In the genomic region with DNA sequence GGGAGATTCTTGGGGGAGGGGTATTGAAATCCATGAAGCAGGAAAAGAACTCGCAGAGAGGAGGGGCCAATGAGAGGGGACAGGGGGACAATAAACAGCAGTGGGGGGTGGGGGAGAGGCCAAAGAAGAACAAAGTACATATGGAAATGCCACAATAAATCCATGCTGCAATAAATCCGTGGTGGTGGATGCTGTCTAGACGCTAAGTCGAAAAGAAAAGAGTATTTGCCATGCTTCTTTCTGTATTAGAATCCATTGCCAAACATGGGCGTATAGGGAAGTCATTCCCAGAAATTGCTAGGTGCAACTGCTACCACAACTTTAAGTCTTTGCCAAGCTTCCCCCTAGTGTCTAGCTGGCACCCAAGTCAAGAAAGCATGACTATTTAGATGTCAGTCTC, we compare ENCODE assay signal across 20 mouse cellular contexts. TPM values are rescaled to one million over a fixed set of nuclear protein-coding genes. Genes with fewer than 3 reads are reported as not detected.
A peak's percentile ranks its signal among the peaks of the same experiment; 100 is the strongest.
DNase-seq lines count a peak whose midpoint lies in the region; ATAC-seq lines count a peak whose summit lies in the region.
"Had no signal": no experiment of that assay in that cellular context is flagged by ENCODE, and none has a peak within 500 bp of the region (broad histone marks: within the 10 kb centered on the region; RNA-seq: fewer than 3 reads in every experiment).

No protein-coding gene starts in this region.

- DNase-seq in midbrain, embryonic 10.5 days (ENCODE audit: low spot score) = peak; percentile 16
- DNase-seq in embryo, embryonic 10.5 days (ENCODE audit: low spot score) = peak; percentile 66
- DNase-seq in forelimb bud, embryonic 11.5 days (ENCODE audit: low read depth, low spot score) = peak; percentile 13
- peak; percentile 42 for DNase-seq in neural tube, embryonic 11.5 days (ENCODE audit: low spot score)
- DNase-seq in urinary bladder, postnatal 4 days (ENCODE audit: low spot score in 2 of 2) = no peak
- DNase-seq in frontal cortex, adult 2 months (ENCODE audit: extremely low spot score in 1 of 2, low spot score in 1 of 2) = no peak
- DNase-seq: adrenal gland, adult 2 months; cerebellum, adult 9-11 months; gastrocnemius, postnatal 10 days; heart, adult 11 months; kidney, adult 18-20 months; lung, adult 18-20 months; lung, postnatal 14 days; right cerebral cortex, adult 18-20 months; thymus, postnatal 4 days had no signal

- H3K4me1 ChIP-seq in midbrain, embryonic 10.5 days = peaks cover 7% of the 10 kb centered on the region
- H3K4me1 ChIP-seq in midbrain, embryonic 16.5 days (ENCODE audit: control insufficient read depth, insufficient read depth, low read length) = no peaks in the 10 kb centered on the region
- H3K4me1 ChIP-seq in neural tube, embryonic 11.5 days (ENCODE audit: control insufficient read depth, insufficient read depth, low read length) = no peaks in the 10 kb centered on the region
- H3K4me1 ChIP-seq: heart, embryonic 13.5 days; hindbrain, embryonic 15.5 days had no signal

- H3K9ac ChIP-seq in midbrain, embryonic 16.5 days (ENCODE audit: low read depth, low read length) = no peak overlapping the region
- H3K9ac ChIP-seq in neural tube, embryonic 11.5 days (ENCODE audit: low read length) = no peak overlapping the region
- H3K9ac ChIP-seq: heart, embryonic 13.5 days; hindbrain, embryonic 15.5 days had no signal

- no peaks in the 10 kb centered on the region for H3K9me3 ChIP-seq in midbrain, embryonic 10.5 days (replicated peaks)
- no peaks in the 10 kb centered on the region for H3K9me3 ChIP-seq in midbrain, embryonic 16.5 days (replicated peaks; ENCODE audit: control insufficient read depth, low read length, poor library complexity, severe bottlenecking)
- no peaks in the 10 kb centered on the region for H3K9me3 ChIP-seq in neural tube, embryonic 11.5 days (ENCODE audit: control insufficient read depth, low read length)
- H3K9me3 ChIP-seq: heart, embryonic 13.5 days; hindbrain, embryonic 15.5 days had no signal

- no peak overlapping the region for H3K4me3 ChIP-seq in midbrain, embryonic 10.5 days
- H3K4me3 ChIP-seq in midbrain, embryonic 16.5 days (ENCODE audit: low read depth, low read length) = no peak overlapping the region
- no peak overlapping the region for H3K4me3 ChIP-seq in neural tube, embryonic 11.5 days (ENCODE audit: low read depth, low read length)
- H3K4me3 ChIP-seq: heart, embryonic 13.5 days; hindbrain, embryonic 15.5 days had no signal

- no peaks in the 10 kb centered on the region for H3K27me3 ChIP-seq in midbrain, embryonic 10.5 days (ENCODE audit: low read depth, poor library complexity, severe bottlenecking)
- H3K27me3 ChIP-seq in midbrain, embryonic 16.5 days (ENCODE audit: control insufficient read depth, insufficient read depth, low read depth, low read length) = no peaks in the 10 kb centered on the region
- no peaks in the 10 kb centered on the region for H3K27me3 ChIP-seq in neural tube, embryonic 11.5 days (ENCODE audit: control insufficient read depth, insufficient read depth, low read length)
- H3K27me3 ChIP-seq: heart, embryonic 13.5 days; hindbrain, embryonic 15.5 days had no signal

- H3K4me2 ChIP-seq in midbrain, embryonic 16.5 days (ENCODE audit: low read length) = no peak overlapping the region
- H3K4me2 ChIP-seq in neural tube, embryonic 11.5 days (ENCODE audit: low read depth) = no peak overlapping the region
- H3K4me2 ChIP-seq: heart, embryonic 13.5 days; hindbrain, embryonic 15.5 days; liver, embryonic 11.5 days had no signal

- H3K36me3 ChIP-seq in midbrain, embryonic 10.5 days = no peaks in the 10 kb centered on the region
- H3K36me3 ChIP-seq in midbrain, embryonic 16.5 days (ENCODE audit: control insufficient read depth, insufficient read depth, low read length) = no peaks in the 10 kb centered on the region
- H3K36me3 ChIP-seq in neural tube, embryonic 11.5 days (ENCODE audit: control insufficient read depth, insufficient read depth, low read length) = no peaks in the 10 kb centered on the region
- H3K36me3 ChIP-seq: heart, embryonic 13.5 days; hindbrain, embryonic 15.5 days had no signal

- H3K27ac ChIP-seq in midbrain, embryonic 10.5 days (replicated peaks) = no peak overlapping the region
- H3K27ac ChIP-seq in midbrain, embryonic 16.5 days (ENCODE audit: low read length) = no peak overlapping the region
- no peak overlapping the region for H3K27ac ChIP-seq in neural tube, embryonic 11.5 days (ENCODE audit: low read depth, low read length)
- H3K27ac ChIP-seq: heart, embryonic 13.5 days; hindbrain, embryonic 15.5 days; kidney, postnatal 0 days had no signal

- ATAC-seq in midbrain, embryonic 16.5 days = no peak
- ATAC-seq in neural tube, embryonic 11.5 days (ENCODE audit: insufficient read depth, low FRiP score, low TSS enrichment) = peak; percentile 84

- WGBS in midbrain, embryonic 10.5 days = 28% methylated on average over 5 of the region's 5 CpGs
- WGBS in midbrain, embryonic 16.5 days = 9% methylated on average over 5 of the region's 5 CpGs
- 5% methylated on average over 5 of the region's 5 CpGs for WGBS in neural tube, embryonic 11.5 days

RNA-seq across cellular contexts. Expression of gene Prkg2, which starts 46.8 kb away (rescaled TPM):
- polyA plus RNA-seq in midbrain, embryonic 10.5 days (2016; fragmentation: Nextera tagmentation; extraction: Ambion mirVana) = 0.90 and 1.6 TPM in 2 replicates
- 1.7 and 2.8 TPM in 2 replicates for polyA plus RNA-seq in midbrain, embryonic 16.5 days (2015; fragmentation: Nextera tagmentation; extraction: Ambion mirVana)
- 1.8 and 2.0 TPM in 2 replicates for polyA plus RNA-seq in neural tube, embryonic 11.5 days (2014; fragmentation: Nextera tagmentation; extraction: Ambion mirVana)
- polyA plus RNA-seq in frontal cortex, adult 2 months (2012; rRNA removed) = 6.7 and 7.5 TPM in 2 replicates

Comparison
In these comparisons a context has a peak if more than half of its experiments do, and no peak if none do; other contexts are left out.
1. DNase-seq: peak in midbrain, embryonic 10.5 days (single experiment), embryo, embryonic 10.5 days (single experiment), forelimb bud, embryonic 11.5 days (single experiment) and neural tube, embryonic 11.5 days (single experiment); none in urinary bladder, postnatal 4 days (0 of 2) and frontal cortex, adult 2 months (0 of 2).